Mouse (Mus musculus): Measurements from ENCODE around the gene Mylk. TPM values are rescaled to one million over a fixed set of nuclear protein-coding genes. Genes with fewer than 3 reads are reported as not detected.

Gene Mylk
- polyA plus RNA-seq, 1 experiment from 2014 or later = 4.4 TPM

- Histone ChIP-seq H3K27ac (ENCODE audit: low read depth, low read length) (no peak overlapping the region), H3K9ac (ENCODE audit: low read depth, low read length) (no peak overlapping the region), H3K4me2 (no peak overlapping the region), H3K4me3 (ENCODE audit: low read depth, low read length) (no peak overlapping the region), H3K9me3 (ENCODE audit: control insufficient read depth, low read length) (no peaks in the 10 kb centered on the region), H3K36me3 (ENCODE audit: control insufficient read depth, insufficient read depth, low read length) (no peaks in the 10 kb centered on the region), H3K4me1 (replicated peaks; ENCODE audit: control insufficient read depth, insufficient read depth, low read length) (no peaks in the 10 kb centered on the region), H3K27me3 (replicated peaks; ENCODE audit: control insufficient read depth, insufficient read depth, low read length) (no peaks in the 10 kb centered on the region)
- ATAC-seq (replicated peaks; ENCODE audit: low FRiP score) (no peak), DNase-seq (ENCODE audit: low spot score) (no peak)
- 61% methylated on average over 5 of the region's 5 CpGs for WGBS
Observed at GRCm38 (mm10) chr16:35004356-35004755, 259.3 kb downstream of the Mylk start.

- no peak for ATAC-seq (replicated peaks; ENCODE audit: low FRiP score)
- no peak for DNase-seq (ENCODE audit: low spot score)
- Histone ChIP-seq H3K9ac (ENCODE audit: low read depth, low read length) (no peak overlapping the region), H3K4me1 (replicated peaks; ENCODE audit: control insufficient read depth, insufficient read depth, low read length) (no peaks in the 10 kb centered on the region), H3K36me3 (ENCODE audit: control insufficient read depth, insufficient read depth, low read length) (no peaks in the 10 kb centered on the region), H3K9me3 (ENCODE audit: control insufficient read depth, low read length) (no peaks in the 10 kb centered on the region), H3K4me2 (no peak overlapping the region), H3K27me3 (replicated peaks; ENCODE audit: control insufficient read depth, insufficient read depth, low read length) (no peaks in the 10 kb centered on the region), H3K27ac (ENCODE audit: low read depth, low read length) (no peak overlapping the region), H3K4me3 (ENCODE audit: low read depth, low read length) (no peak overlapping the region)
- 78% methylated on average over 2 of the region's 2 CpGs for WGBS
Observed at GRCm38 (mm10) chr16:35004756-35005155, 259.7 kb downstream of the Mylk start.

- Histone ChIP-seq H3K4me3 (ENCODE audit: low read depth, low read length) (no peak overlapping the region), H3K9ac (ENCODE audit: low read depth, low read length) (no peak overlapping the region), H3K9me3 (ENCODE audit: control insufficient read depth, low read length) (no peaks in the 10 kb centered on the region), H3K4me2 (no peak overlapping the region), H3K27ac (ENCODE audit: low read depth, low read length) (no peak overlapping the region), H3K27me3 (replicated peaks; ENCODE audit: control insufficient read depth, insufficient read depth, low read length) (no peaks in the 10 kb centered on the region), H3K36me3 (ENCODE audit: control insufficient read depth, insufficient read depth, low read length) (no peaks in the 10 kb centered on the region), H3K4me1 (replicated peaks; ENCODE audit: control insufficient read depth, insufficient read depth, low read length) (no peaks in the 10 kb centered on the region)
- no peak for ATAC-seq (replicated peaks; ENCODE audit: low FRiP score)
- WGBS = 77% methylated on average over 5 of the region's 5 CpGs
- no peak for DNase-seq (ENCODE audit: low spot score)
Observed at GRCm38 (mm10) chr16:35006251-35006650, 261.2 kb downstream of the Mylk start.

DNA sequence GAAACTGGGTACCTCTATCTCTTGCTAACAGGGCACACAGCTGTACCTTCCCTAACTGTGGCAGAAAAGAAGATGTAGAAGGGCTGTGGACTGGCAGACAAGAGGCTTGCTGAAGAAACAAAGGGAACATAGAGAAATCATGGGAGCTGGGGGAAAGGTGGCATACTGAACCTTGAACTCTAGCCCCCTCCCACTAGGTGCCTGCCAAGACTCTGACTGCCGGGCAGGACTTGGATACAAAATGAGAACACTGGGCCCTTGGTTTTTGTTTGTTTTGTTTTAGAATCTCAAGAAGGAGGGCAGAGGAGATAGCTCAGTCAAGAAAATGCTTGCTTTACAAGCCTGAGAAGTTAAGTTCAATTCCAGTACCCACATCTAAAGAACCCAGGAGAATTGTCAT lies 262.4 kb downstream of the Mylk start:
- Histone ChIP-seq H3K36me3 (ENCODE audit: control insufficient read depth, insufficient read depth, low read length) (no peaks in the 10 kb centered on the region), H3K9me3 (ENCODE audit: control insufficient read depth, low read length) (no peaks in the 10 kb centered on the region), H3K27me3 (replicated peaks; ENCODE audit: control insufficient read depth, insufficient read depth, low read length) (no peaks in the 10 kb centered on the region), H3K9ac (ENCODE audit: low read depth, low read length) (no peak overlapping the region), H3K4me2 (no peak overlapping the region), H3K27ac (ENCODE audit: low read depth, low read length) (no peak overlapping the region), H3K4me3 (ENCODE audit: low read depth, low read length) (no peak overlapping the region), H3K4me1 (replicated peaks; ENCODE audit: control insufficient read depth, insufficient read depth, low read length) (no peaks in the 10 kb centered on the region)
- no peak for ATAC-seq (replicated peaks; ENCODE audit: low FRiP score)
- 81% methylated on average over 1 of the region's 1 CpGs for WGBS
- DNase-seq (ENCODE audit: low spot score) = no peak

DNA sequence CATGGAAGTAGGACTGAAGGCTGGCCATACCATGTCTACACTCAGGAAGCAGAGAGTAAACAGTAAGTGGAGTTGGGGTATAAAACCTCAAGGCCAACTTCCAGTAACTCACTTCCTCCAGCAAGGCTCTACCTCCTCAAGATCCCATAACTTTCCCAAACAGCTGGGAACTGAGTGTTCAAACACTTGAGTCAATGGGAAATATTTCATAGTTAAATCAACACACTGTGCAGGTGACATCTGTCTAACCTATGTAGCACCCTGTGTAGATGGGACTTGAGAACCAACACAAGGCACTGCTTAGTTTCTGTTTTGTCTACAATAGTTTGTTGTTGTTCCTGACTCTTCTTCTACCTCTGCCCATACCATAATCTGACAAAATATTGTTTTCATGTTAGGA lies 263.4 kb downstream of the Mylk start:
- H3K4me3 ChIP-seq (ENCODE audit: low read depth, low read length) = no peak overlapping the region
- no peaks in the 10 kb centered on the region for H3K27me3 ChIP-seq (replicated peaks; ENCODE audit: control insufficient read depth, insufficient read depth, low read length)
- H3K4me1 ChIP-seq (replicated peaks; ENCODE audit: control insufficient read depth, insufficient read depth, low read length) = no peaks in the 10 kb centered on the region
- H3K9ac ChIP-seq (ENCODE audit: low read depth, low read length) = no peak overlapping the region
- H3K27ac ChIP-seq (ENCODE audit: low read depth, low read length) = no peak overlapping the region
- ATAC-seq (replicated peaks; ENCODE audit: low FRiP score) = no peak
- no peak for DNase-seq (ENCODE audit: low spot score)
- H3K9me3 ChIP-seq (ENCODE audit: control insufficient read depth, low read length) = no peaks in the 10 kb centered on the region
- H3K36me3 ChIP-seq (ENCODE audit: control insufficient read depth, insufficient read depth, low read length) = no peaks in the 10 kb centered on the region
- H3K4me2 ChIP-seq = no peak overlapping the region

DNA sequence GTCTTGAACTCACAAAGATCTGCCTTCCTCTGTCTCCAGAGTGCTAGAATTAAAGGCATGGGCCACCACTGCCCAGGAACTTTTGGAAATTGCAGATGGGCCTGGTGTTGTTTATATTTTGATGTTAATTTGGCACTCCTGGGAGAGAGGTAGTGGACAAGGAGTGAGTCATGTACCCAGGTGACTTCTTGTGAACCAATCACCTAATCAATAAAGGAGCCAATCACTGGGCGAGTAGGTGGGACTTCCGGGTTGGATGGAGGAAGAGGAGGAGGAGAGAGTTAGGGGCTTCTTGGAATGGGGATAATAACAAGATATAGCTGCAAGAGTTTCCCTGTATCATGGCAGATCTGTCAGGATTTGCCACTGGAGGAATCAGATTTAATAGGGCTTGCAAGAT lies 268.5 kb downstream of the Mylk start:
- DNase-seq (ENCODE audit: low spot score) (no peak), ATAC-seq (replicated peaks; ENCODE audit: low FRiP score) (no peak)
- Histone ChIP-seq H3K4me1 (replicated peaks; ENCODE audit: control insufficient read depth, insufficient read depth, low read length) (no peaks in the 10 kb centered on the region), H3K27ac (ENCODE audit: low read depth, low read length) (no peak overlapping the region), H3K9ac (ENCODE audit: low read depth, low read length) (no peak overlapping the region), H3K36me3 (ENCODE audit: control insufficient read depth, insufficient read depth, low read length) (no peaks in the 10 kb centered on the region), H3K9me3 (ENCODE audit: control insufficient read depth, low read length) (no peaks in the 10 kb centered on the region), H3K4me2 (no peak overlapping the region), H3K4me3 (ENCODE audit: low read depth, low read length) (no peak overlapping the region), H3K27me3 (replicated peaks; ENCODE audit: control insufficient read depth, insufficient read depth, low read length) (no peaks in the 10 kb centered on the region)
- 81% methylated on average over 2 of the region's 2 CpGs for WGBS

- Histone ChIP-seq H3K4me1 (replicated peaks; ENCODE audit: control insufficient read depth, insufficient read depth, low read length) (no peaks in the 10 kb centered on the region), H3K36me3 (ENCODE audit: control insufficient read depth, insufficient read depth, low read length) (no peaks in the 10 kb centered on the region), H3K9me3 (ENCODE audit: control insufficient read depth, low read length) (no peaks in the 10 kb centered on the region), H3K4me2 (no peak overlapping the region), H3K4me3 (ENCODE audit: low read depth, low read length) (no peak overlapping the region), H3K9ac (ENCODE audit: low read depth, low read length) (no peak overlapping the region), H3K27ac (ENCODE audit: low read depth, low read length) (no peak overlapping the region), H3K27me3 (replicated peaks; ENCODE audit: control insufficient read depth, insufficient read depth, low read length) (no peaks in the 10 kb centered on the region)
- DNase-seq (ENCODE audit: low spot score) = no peak
- 50% methylated on average over 3 of the region's 3 CpGs for WGBS
- ATAC-seq (replicated peaks; ENCODE audit: low FRiP score) = no peak
Observed at GRCm38 (mm10) chr16:35016491-35016890, 271.5 kb downstream of the Mylk start.

DNA sequence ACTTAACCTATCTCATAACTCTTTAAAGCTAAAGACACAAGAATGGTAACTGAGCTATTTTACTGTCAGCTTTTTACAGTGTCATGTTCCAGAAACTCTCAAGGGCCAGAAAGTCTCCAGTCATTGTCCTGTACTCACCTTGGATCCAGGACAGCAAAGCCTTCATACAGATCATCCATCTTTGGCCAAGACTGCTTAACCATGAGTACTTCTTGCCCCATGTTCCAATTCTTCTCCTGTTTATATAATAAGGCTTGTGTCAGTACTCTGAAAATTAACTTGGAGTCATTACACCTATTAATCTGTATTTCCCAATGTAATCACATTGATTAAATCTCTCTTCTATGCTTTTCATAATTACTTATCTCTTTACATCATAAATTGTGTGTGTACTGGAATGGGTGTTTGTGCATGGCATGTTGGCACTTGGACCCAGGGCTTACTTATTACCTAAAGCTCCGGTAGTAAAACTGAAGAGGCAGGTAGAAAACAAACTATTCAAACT lies 273.5 kb downstream of the Mylk start:
- no peak for ATAC-seq (replicated peaks; ENCODE audit: low FRiP score)
- no peaks in the 10 kb centered on the region for H3K36me3 ChIP-seq (ENCODE audit: control insufficient read depth, insufficient read depth, low read length)
- H3K27ac ChIP-seq (ENCODE audit: low read depth, low read length) = no peak overlapping the region
- 86% methylated on average over 1 of the region's 1 CpGs for WGBS
- H3K4me1 ChIP-seq (replicated peaks; ENCODE audit: control insufficient read depth, insufficient read depth, low read length) = no peaks in the 10 kb centered on the region
- DNase-seq (ENCODE audit: low spot score) = no peak
- H3K4me2 ChIP-seq = no peak overlapping the region
- no peak overlapping the region for H3K9ac ChIP-seq (ENCODE audit: low read depth, low read length)
- no peaks in the 10 kb centered on the region for H3K27me3 ChIP-seq (replicated peaks; ENCODE audit: control insufficient read depth, insufficient read depth, low read length)
- no peak overlapping the region for H3K4me3 ChIP-seq (ENCODE audit: low read depth, low read length)
- H3K9me3 ChIP-seq (ENCODE audit: control insufficient read depth, low read length) = no peaks in the 10 kb centered on the region

DNA sequence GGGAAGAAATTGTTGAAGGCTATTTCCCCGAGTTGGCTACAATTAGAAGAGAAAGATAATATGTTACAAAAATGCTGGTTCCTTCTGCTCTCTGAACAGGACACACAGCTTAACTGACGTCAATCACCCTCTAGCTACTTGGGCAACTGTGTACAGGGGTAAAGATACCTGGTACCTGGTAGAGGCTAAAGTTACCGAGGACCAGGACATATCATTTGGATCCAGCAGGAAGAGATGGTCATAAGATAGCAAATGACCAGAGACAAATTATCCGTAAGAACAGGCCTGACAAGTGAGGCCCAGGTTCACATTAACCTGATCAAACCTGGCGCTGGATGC lies 276.9 kb downstream of the Mylk start:
- DNase-seq (ENCODE audit: low spot score) (no peak), ATAC-seq (replicated peaks; ENCODE audit: low FRiP score) (no peak)
- H3K27me3 ChIP-seq (replicated peaks; ENCODE audit: control insufficient read depth, insufficient read depth, low read length) = no peaks in the 10 kb centered on the region
- 50% methylated on average over 5 of the region's 5 CpGs for WGBS
- H3K4me1 ChIP-seq (replicated peaks; ENCODE audit: control insufficient read depth, insufficient read depth, low read length) = no peaks in the 10 kb centered on the region; the same call in 1 of the 2 replicates
- no peak overlapping the region for H3K27ac ChIP-seq (ENCODE audit: low read depth, low read length)
- H3K9me3 ChIP-seq (ENCODE audit: control insufficient read depth, low read length) = no peaks in the 10 kb centered on the region
- peak overlapping the region; percentile 93 for H3K4me3 ChIP-seq (ENCODE audit: low read depth, low read length)
- H3K4me2 ChIP-seq = peak overlapping the region; percentile 72
- H3K36me3 ChIP-seq (ENCODE audit: control insufficient read depth, insufficient read depth, low read length) = no peaks in the 10 kb centered on the region; the same call in 1 of the 2 replicates
- no peak overlapping the region for H3K9ac ChIP-seq (ENCODE audit: low read depth, low read length)
